Mouse (Mus musculus) adrenal gland, postnatal 10 days (tissue): ENCODE results near the gene Smarce1. TPM values are rescaled to one million over a fixed set of nuclear protein-coding genes. Genes with fewer than 3 reads are reported as not detected.
A peak's percentile ranks its signal among the peaks of the same experiment; 100 is the strongest.
"Not testable (repeated sequence)": the region's sequence is repeated elsewhere in the genome, so short reads cannot be mapped to it uniquely, and the experiment has no call there.

Source experiments
- DNase-seq: peaks from one replicate; pipeline ENCODE4 v3.0.0; 2021; ENCODE audit warnings: mixed read lengths
- long read RNA-seq, 2 experiments: library from polyadenylated mRNA; stranded (forward); transcript quantifications; one replicate each; pipeline ENCODE4 v2.0.0; 2021
- total RNA-seq, 2 experiments: library from RNA; stranded (reverse); gene quantifications; 2 replicates each; pipeline ENCODE4 v1.2.3; 2021

The Smarce1 gene
- 10 to 100 TPM; 53.6 to 64.9 TPM for total RNA-seq
- long read RNA-seq, experiment 1, transcript Smarce1-201 (11 exons, 2,919 nt): major isoform, 63 of 85 reads
- long read RNA-seq, experiment 1, partial matches to known transcripts: 9 of 85 reads
- long read RNA-seq, experiment 1, other reads (novel, unspliced or antisense): 12 of 85 reads
- long read RNA-seq, experiment 2, transcript Smarce1-201 (11 exons, 2,919 nt): major isoform, 25 of 33 reads
- long read RNA-seq, experiment 2, partial matches to known transcripts: 3 of 33 reads
- long read RNA-seq, experiment 2, other reads (novel, unspliced or antisense): 4 of 33 reads

- DNase-seq: peak; percentile 90
These were observed at the start of gene Smarce1 for GRCm38 (mm10) chr11:99230261-99231048. TSS of gene Smarce1 (minus strand) at chr11:99231017.

GRCm38 (mm10) chr11:99279986-99280385 lies 49.2 kb upstream of the Smarce1 start:
- no peak for DNase-seq

- no peak for DNase-seq
These were observed 46.0 kb upstream of the Smarce1 start for GRCm38 (mm10) chr11:99276786-99277185.

- DNase-seq: no peak
These were observed 44.8 kb upstream of the Smarce1 start for GRCm38 (mm10) chr11:99275624-99276023.

- no peak for DNase-seq
These were observed 41.9 kb upstream of the Smarce1 start for GRCm38 (mm10) chr11:99272721-99273120.

- DNase-seq: no peak
These were observed 38.4 kb upstream of the Smarce1 start for GRCm38 (mm10) chr11:99269192-99269591.

GRCm38 (mm10) chr11:99265796-99266195 lies 35.0 kb upstream of the Smarce1 start:
- no peak for DNase-seq

- DNase-seq: peak; percentile 40
These were observed 34.4 kb upstream of the Smarce1 start for GRCm38 (mm10) chr11:99265220-99265619.

- DNase-seq: no peak
These were observed 25.4 kb upstream of the Smarce1 start for GRCm38 (mm10) chr11:99256213-99256612.

GRCm38 (mm10) chr11:99255316-99255715 lies 24.5 kb upstream of the Smarce1 start:
- DNase-seq: no peak

GRCm38 (mm10) chr11:99253893-99254292 lies 23.1 kb upstream of the Smarce1 start:
- DNase-seq: no peak

- DNase-seq: no peak
These were observed 21.9 kb upstream of the Smarce1 start for GRCm38 (mm10) chr11:99252671-99253070.

- no peak for DNase-seq
These were observed 19.8 kb upstream of the Smarce1 start for GRCm38 (mm10) chr11:99250666-99251065.

GRCm38 (mm10) chr11:99250241-99250640 lies 19.4 kb upstream of the Smarce1 start:
- DNase-seq: no peak

- peak; percentile 55 for DNase-seq
These were observed 18.3 kb upstream of the Smarce1 start for GRCm38 (mm10) chr11:99249115-99249514.

- DNase-seq: no peak
These were observed 17.1 kb upstream of the Smarce1 start for GRCm38 (mm10) chr11:99247916-99248315.

GRCm38 (mm10) chr11:99244519-99244918 lies 13.7 kb upstream of the Smarce1 start:
- DNase-seq: not testable (repeated sequence)

GRCm38 (mm10) chr11:99243820-99244374 lies 13.1 kb upstream of the Smarce1 start, which contains the start of gene Krt222:
TSS of gene Krt222 (minus strand) at chr11:99244085.
- peak; percentile 24 for DNase-seq

GRCm38 (mm10) chr11:99243200-99243819 lies 12.5 kb upstream of the Smarce1 start:
- no peak for DNase-seq

GRCm38 (mm10) chr11:99242056-99242455 lies 11.2 kb upstream of the Smarce1 start:
- DNase-seq: no peak

- DNase-seq: no peak
These were observed 7.7 kb upstream of the Smarce1 start for GRCm38 (mm10) chr11:99238468-99238867.

GRCm38 (mm10) chr11:99231049-99231816 lies 416 bp upstream of the Smarce1 start:
- DNase-seq: no peak
